Mouse (Mus musculus) liver, embryonic 14.5 days (tissue): ENCODE data around the gene Gm7792. TPM values are rescaled to one million over a fixed set of nuclear protein-coding genes. Genes with fewer than 3 reads are reported as not detected.
"Not testable (repeated sequence)": the region's sequence is repeated elsewhere in the genome, so short reads cannot be mapped to it uniquely, and the experiment has no call there.

ENCODE experiments used
- ATAC-seq: fragments of 200-750 bp; cut with Nextera tagmentation; 2 replicates; pipeline ENCODE4 v1.8.0; 2017; ENCODE audit warnings: moderate number of reproducible peaks, mild to moderate bottlenecking, moderate library complexity; ENCODE audit not compliant: insufficient read depth
- DNase-seq, 3 experiments: peaks; one replicate each; pipeline ENCODE4 v3.0.0-alpha.2; 2012 to 2013; ENCODE audit warnings: low read depth in 3 of 3, low spot score in 3 of 3
- H3K27ac ChIP-seq: fragments of 300-500 bp; sonication (generic); 2 replicates; pipeline ENCODE4 v1.5.1; 2014; ENCODE audit warnings: moderate library complexity, mild to moderate bottlenecking, control low read depth, inconsistent platforms
- H3K27me3 ChIP-seq: fragments of 300-500 bp; sonication (generic); 2 replicates; pipeline ENCODE4 v1.6.1; 2014; ENCODE audit warnings: mild to moderate bottlenecking, low read length, moderate library complexity; ENCODE audit not compliant: control insufficient read depth, insufficient read depth
- H3K36me3 ChIP-seq: fragments of 300-500 bp; sonication (generic); replicated peaks from 2 replicates; pipeline ENCODE4 v1.6.1; 2014; ENCODE audit warnings: low read depth; ENCODE audit not compliant: control insufficient read depth, insufficient read depth
- H3K4me1 ChIP-seq, 2 experiments: fragments of 200-500 bp in 1 of 2; fragments of 300-500 bp in 1 of 2; sonication (generic) in 1 of 2; replicated peaks; 2 replicates each; pipeline ENCODE4 v1.6.1; 2012 to 2014; ENCODE audit warnings: antibody characterized with exemption in 1 of 2, inconsistent platforms in 1 of 2, low read length in 1 of 2; ENCODE audit not compliant: control insufficient read depth in 2 of 2, insufficient read depth in 2 of 2
- H3K4me2 ChIP-seq: fragments of 300-500 bp; sonication (generic); 2 replicates; pipeline ENCODE4 v1.6.1; 2014; ENCODE audit warnings: low read depth, mild to moderate bottlenecking, control low read depth, moderate library complexity
- H3K4me3 ChIP-seq, 2 experiments: fragments of 200-500 bp in 1 of 2; fragments of 300-500 bp in 1 of 2; sonication (generic) in 1 of 2; 2 replicates each; pipeline ENCODE4 v1.5.1; 2012 to 2014; ENCODE audit warnings: low read depth in 2 of 2, low read length in 2 of 2, mild to moderate bottlenecking in 2 of 2, control low read depth in 1 of 2, inconsistent platforms in 1 of 2, moderate library complexity in 1 of 2; ENCODE audit not compliant: insufficient read depth in 1 of 2
- H3K9ac ChIP-seq: fragments of 300-500 bp; sonication (generic); replicated peaks from 2 replicates; pipeline ENCODE4 v1.6.1; 2014; ENCODE audit warnings: mild to moderate bottlenecking, control low read depth, moderate library complexity
- H3K9me3 ChIP-seq: fragments of 300-500 bp; sonication (generic); 2 replicates; pipeline ENCODE4 v1.6.1; 2016; ENCODE audit warnings: low read length, mixed read lengths; ENCODE audit not compliant: control insufficient read depth
- WGBS: fragments of 180-500 bp; shearing (Covaris S2); extraction: QIAGEN DNeasy Blood & Tissue Kit; methylation state at CpG from one replicate; pipeline ENCODE4 v1.1.7; 2014; ENCODE audit not compliant: insufficient replicate concordance; 5-methylcytosine and 5-hydroxymethylcytosine counted together
- polyA plus RNA-seq, 2 experiments: library from polyadenylated mRNA; depleted of rRNA in 1 of 2; stranded (reverse) in 1 of 2; unstranded in 1 of 2; fragments of >200 nt; fragmentation: Nextera tagmentation in 1 of 2; extraction: Ambion mirVana in 1 of 2; gene quantifications; 2 replicates each; pipeline versions ENCODE4 v1.2.1 to v1.2.3; 2012 to 2014

Gene Gm7792
- polyA plus RNA-seq (2012; rRNA removed) = not detected in 2 replicates
- not detected in 2 replicates for polyA plus RNA-seq (2014; fragmentation: Nextera tagmentation; extraction: Ambion mirVana)

DNA sequence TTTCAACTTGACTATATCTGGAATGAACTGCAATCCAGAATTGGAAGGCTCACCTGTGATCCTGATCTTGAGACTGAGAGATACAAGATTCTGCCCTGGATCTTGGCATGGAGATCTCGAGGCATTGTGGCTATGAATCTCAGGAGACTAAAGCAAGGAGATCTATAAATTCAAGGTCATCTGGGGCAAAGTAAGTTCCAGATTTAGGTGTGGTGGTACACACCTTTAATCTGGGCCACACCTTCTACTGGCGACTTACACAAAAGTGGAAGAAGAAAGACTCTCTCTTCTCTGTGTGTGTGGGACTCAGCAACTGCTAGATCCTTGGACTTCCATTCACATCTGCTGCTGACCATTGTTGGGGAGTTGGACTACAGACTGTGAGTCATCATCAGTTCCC, at the start of gene Gm7792:
Gene Gm7792 (plus strand): TSS at position 301 of the 400 bp plus-strand sequence.
- not testable (repeated sequence) for ATAC-seq, DNase-seq, H3K4me1 ChIP-seq, H3K4me2 ChIP-seq, H3K9me3 ChIP-seq, H3K27ac ChIP-seq, H3K4me3 ChIP-seq, H3K36me3 ChIP-seq, H3K9ac ChIP-seq, H3K27me3 ChIP-seq
- 58% methylated on average over 1 of the region's 2 CpGs for WGBS

Other genes starting within 250 kb of the Gm7792 start
- not detected in 2 replicates for gene C87414, start 172.2 kb upstream of the Gm7792 start, polyA plus RNA-seq (2012; rRNA removed)
- not detected in 2 replicates for gene C87414, start 172.2 kb upstream of the Gm7792 start, polyA plus RNA-seq (2014; fragmentation: Nextera tagmentation; extraction: Ambion mirVana)
- not detected in 2 replicates for gene Gm16429, start 85.3 kb downstream of the Gm7792 start, polyA plus RNA-seq (2012; rRNA removed)
- gene Gm16429, start 85.3 kb downstream of the Gm7792 start, polyA plus RNA-seq (2014; fragmentation: Nextera tagmentation; extraction: Ambion mirVana) = not detected in 2 replicates
- not detected in 2 replicates for gene BC061212, start 226.8 kb downstream of the Gm7792 start, polyA plus RNA-seq (2012; rRNA removed)
- gene BC061212, start 226.8 kb downstream of the Gm7792 start, polyA plus RNA-seq (2014; fragmentation: Nextera tagmentation; extraction: Ambion mirVana) = not detected in 2 replicates
- gene Gm6351, start 232.6 kb downstream of the Gm7792 start, polyA plus RNA-seq (2012; rRNA removed) = not detected in 2 replicates
- gene Gm6351, start 232.6 kb downstream of the Gm7792 start, polyA plus RNA-seq (2014; fragmentation: Nextera tagmentation; extraction: Ambion mirVana) = not detected in 2 replicates